Mouse (Mus musculus) hindbrain, postnatal 0 days (tissue): ENCODE results near the gene Gcnt4. TPM values are rescaled to one million over a fixed set of nuclear protein-coding genes. Genes with fewer than 3 reads are reported as not detected.
A peak's percentile ranks its signal among the peaks of the same experiment; 100 is the strongest.

ENCODE experiments used
- ATAC-seq: fragments of 200-750 bp; cut with Nextera tagmentation; 2 replicates; pipeline ENCODE4 v1.8.0; 2017; ENCODE audit warnings: mild to moderate bottlenecking, moderate TSS enrichment, moderate library complexity
- DNase-seq: peaks from one replicate; pipeline ENCODE4 v3.0.0-alpha.2; 2015; ENCODE audit warnings: low spot score
- H3K27ac ChIP-seq: fragments of 300-500 bp; sonication (generic); 2 replicates; pipeline ENCODE4 v1.5.1; 2014; ENCODE audit warnings: mild to moderate bottlenecking
- H3K27me3 ChIP-seq: fragments of 300-500 bp; sonication (generic); 2 replicates; pipeline ENCODE4 v1.6.1; 2014; ENCODE audit warnings: low read length, mixed read lengths; ENCODE audit not compliant: insufficient read depth
- H3K36me3 ChIP-seq: fragments of 300-500 bp; sonication (generic); 2 replicates; pipeline ENCODE4 v1.6.1; 2014; ENCODE audit warnings: low read length, mixed read lengths; ENCODE audit not compliant: insufficient read depth
- H3K4me1 ChIP-seq: fragments of 300-500 bp; sonication (generic); 2 replicates; pipeline ENCODE4 v1.6.1; 2014; ENCODE audit warnings: antibody characterized with exemption, low read length, mixed read lengths; ENCODE audit not compliant: insufficient read depth
- H3K4me2 ChIP-seq: fragments of 300-500 bp; sonication (generic); 2 replicates; pipeline ENCODE4 v1.6.1; 2014; ENCODE audit warnings: low read depth, mild to moderate bottlenecking, low read length, moderate library complexity, mixed read lengths
- H3K4me3 ChIP-seq: fragments of 300-500 bp; sonication (generic); 2 replicates; pipeline ENCODE4 v1.5.1; 2014; ENCODE audit warnings: low read length
- H3K9ac ChIP-seq: fragments of 300-500 bp; sonication (generic); replicated peaks from 2 replicates; pipeline ENCODE4 v1.6.1; 2014; ENCODE audit warnings: mild to moderate bottlenecking, low read length, moderate library complexity, mixed read lengths
- H3K9me3 ChIP-seq: fragments of 300-500 bp; sonication (generic); 2 replicates; pipeline ENCODE4 v1.6.1; 2016; ENCODE audit warnings: low read length, mixed read lengths
- CTCF ChIP-seq: IDR thresholded peaks from 2 replicates; pipeline ENCODE4 v1.5.1; 2016; ENCODE audit warnings: antibody characterized with exemption, control low read depth, low read depth
- WGBS: fragments of 180-500 bp; shearing (Covaris S2); extraction: QIAGEN DNeasy Blood & Tissue Kit; methylation state at CpG from one replicate; pipeline ENCODE4 v1.1.7; 2014; 5-methylcytosine and 5-hydroxymethylcytosine counted together
- polyA plus RNA-seq: library from polyadenylated mRNA; unstranded; fragments of >200 nt; fragmentation: Nextera tagmentation; extraction: Ambion mirVana; gene quantifications from 2 replicates; pipeline ENCODE4 v1.2.1, GENCODE M21; 2015
- total RNA-seq: library from RNA; depleted of rRNA; stranded (reverse); fragments of >200 nt; gene quantifications from 2 replicates; pipeline ENCODE4 v1.2.3, GENCODE M21; 2014

Gcnt4 gene
- total and polyA plus RNA-seq, 2 experiments from 2014 or later: 0.15 to 0.94 TPM

GRCm38 (mm10) chr13:96964981-96965380, 40.5 kb downstream of the Gcnt4 start:
- Histone ChIP-seq H3K27me3 (no peaks in the 10 kb centered on the region), H3K4me1 (no peaks in the 10 kb centered on the region), H3K27ac (no peak overlapping the region), H3K9ac (no peak overlapping the region), H3K4me3 (no peak overlapping the region), H3K9me3 (no peaks in the 10 kb centered on the region), H3K4me2 (no peak overlapping the region), H3K36me3 (no peaks in the 10 kb centered on the region)
- no peak for TF ChIP-seq CTCF
- ATAC-seq: no peak
- WGBS: 93% methylated on average over 7 of the region's 7 CpGs
- DNase-seq: no peak

- Histone ChIP-seq H3K4me1 (no peaks in the 10 kb centered on the region), H3K27me3 (no peaks in the 10 kb centered on the region), H3K9me3 (no peaks in the 10 kb centered on the region), H3K27ac (no peak overlapping the region), H3K4me3 (no peak overlapping the region), H3K4me2 (no peak overlapping the region), H3K9ac (no peak overlapping the region), H3K36me3 (no peaks in the 10 kb centered on the region)
- DNase-seq: no peak
- no peak for ATAC-seq
- 80% methylated on average over 15 of the region's 15 CpGs for WGBS
- no peak for TF ChIP-seq CTCF
Observed at GRCm38 (mm10) chr13:96966210-96967089, 42.0 kb downstream of the Gcnt4 start.

- no peak for TF ChIP-seq CTCF
- H3K9me3 ChIP-seq: no peaks in the 10 kb centered on the region
- no peaks in the 10 kb centered on the region for H3K36me3 ChIP-seq
- H3K4me3 ChIP-seq: no peak overlapping the region
- no peaks in the 10 kb centered on the region for H3K27me3 ChIP-seq
- H3K4me1 ChIP-seq: no peaks in the 10 kb centered on the region
- no peak overlapping the region for H3K9ac ChIP-seq
- ATAC-seq (no peak), DNase-seq (no peak)
- H3K4me2 ChIP-seq: no peak overlapping the region
- H3K27ac ChIP-seq: no peak overlapping the region
- 69% methylated on average over 5 of the region's 5 CpGs for WGBS
Observed at GRCm38 (mm10) chr13:96967091-96967490, 42.6 kb downstream of the Gcnt4 start.

- Histone ChIP-seq H3K27ac (no peak overlapping the region), H3K4me1 (no peaks in the 10 kb centered on the region), H3K36me3 (no peaks in the 10 kb centered on the region), H3K9ac (no peak overlapping the region), H3K9me3 (no peaks in the 10 kb centered on the region), H3K4me2 (no peak overlapping the region), H3K27me3 (no peaks in the 10 kb centered on the region), H3K4me3 (no peak overlapping the region)
- TF ChIP-seq CTCF: no peak
- no peak for ATAC-seq
- WGBS: 88% methylated on average over 2 of the region's 2 CpGs
- DNase-seq: no peak
Observed at GRCm38 (mm10) chr13:96967822-96968221, 43.3 kb downstream of the Gcnt4 start.

GRCm38 (mm10) chr13:96971076-96971475, 46.6 kb downstream of the Gcnt4 start:
- no peak overlapping the region for H3K9ac ChIP-seq
- no peak for TF ChIP-seq CTCF
- no peak for DNase-seq
- H3K36me3 ChIP-seq: no peaks in the 10 kb centered on the region
- ATAC-seq: no peak
- no peaks in the 10 kb centered on the region for H3K27me3 ChIP-seq
- no peak overlapping the region for H3K27ac ChIP-seq
- no peak overlapping the region for H3K4me3 ChIP-seq
- no peaks in the 10 kb centered on the region for H3K4me1 ChIP-seq
- no peak overlapping the region for H3K4me2 ChIP-seq
- H3K9me3 ChIP-seq: no peaks in the 10 kb centered on the region
- 73% methylated on average over 4 of the region's 4 CpGs for WGBS

GRCm38 (mm10) chr13:96971861-96972282, 47.4 kb downstream of the Gcnt4 start:
- no peak overlapping the region for H3K27ac ChIP-seq
- no peak for TF ChIP-seq CTCF
- no peaks in the 10 kb centered on the region for H3K4me1 ChIP-seq
- no peaks in the 10 kb centered on the region for H3K9me3 ChIP-seq
- peak; percentile 40; the same call in 1 of the 2 replicates for ATAC-seq
- H3K4me2 ChIP-seq: no peak overlapping the region
- no peak for DNase-seq
- H3K9ac ChIP-seq: no peak overlapping the region
- H3K36me3 ChIP-seq: no peaks in the 10 kb centered on the region
- H3K27me3 ChIP-seq: no peaks in the 10 kb centered on the region
- 67% methylated on average over 9 of the region's 9 CpGs for WGBS
- H3K4me3 ChIP-seq: no peak overlapping the region

- DNase-seq (no peak), ATAC-seq (no peak)
- TF ChIP-seq CTCF: no peak
- Histone ChIP-seq H3K4me3 (no peak overlapping the region), H3K27me3 (no peaks in the 10 kb centered on the region), H3K4me1 (no peaks in the 10 kb centered on the region), H3K36me3 (no peaks in the 10 kb centered on the region), H3K9ac (no peak overlapping the region), H3K4me2 (no peak overlapping the region), H3K9me3 (no peaks in the 10 kb centered on the region), H3K27ac (no peak overlapping the region)
- WGBS: over 99% methylated on average over 4 of the region's 4 CpGs
Observed at GRCm38 (mm10) chr13:96973318-96973717, 48.8 kb downstream of the Gcnt4 start.
